Mouse (Mus musculus) thymus, postnatal 36 days (tissue): ENCODE results near the gene Rer1.
A peak's percentile ranks its signal among the peaks of the same experiment; 100 is the strongest.

ENCODE experiments used
- DNase-seq, 2 experiments: peaks; one replicate each; pipeline ENCODE4 v3.0.0; 2022; ENCODE audit warnings: mixed read lengths in 2 of 2

The Rer1 gene

GRCm38 (mm10) chr4:155070921-155071320 is 15.3 kb downstream of the Rer1 start:
- no peak for DNase-seq

- no peak for DNase-seq
These were observed 16.0 kb downstream of the Rer1 start for GRCm38 (mm10) chr4:155070199-155070598.

DNA sequence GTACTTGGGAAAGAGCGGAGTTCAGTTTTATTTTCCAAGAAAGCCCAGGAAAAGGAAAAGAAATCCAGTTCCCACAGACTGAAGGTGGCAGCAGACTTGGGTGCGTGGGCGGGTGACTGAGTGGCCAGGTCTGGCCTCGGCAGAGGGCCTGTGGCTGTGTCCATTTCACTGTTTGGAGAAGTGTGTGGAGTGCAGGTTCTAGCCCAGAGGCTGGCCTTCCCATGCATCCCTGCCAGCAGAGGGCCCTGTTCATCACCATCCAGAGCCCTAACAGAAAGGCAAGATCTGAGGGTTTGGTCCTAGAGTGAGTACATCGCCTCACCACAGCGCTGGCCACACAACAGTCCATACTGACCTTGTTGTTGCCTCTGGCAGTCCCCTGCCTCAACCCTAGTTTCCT is 17.0 kb downstream of the Rer1 start:
- DNase-seq = peak in 1 of 2 experiments; percentile 35

- peak in 1 of 2 experiments; percentile 33 for DNase-seq
These were observed 17.7 kb downstream of the Rer1 start for GRCm38 (mm10) chr4:155068357-155068972.

GRCm38 (mm10) chr4:155066834-155067522 is 19.2 kb downstream of the Rer1 start, which contains the start of gene Pex10:
TSS of gene Pex10 (plus strand) at chr4:155067016.
- peak; percentile 98 for DNase-seq

- DNase-seq = peak; percentile 76 to 81
These were observed 20.0 kb downstream of the Rer1 start for GRCm38 (mm10) chr4:155065970-155066833.

DNA sequence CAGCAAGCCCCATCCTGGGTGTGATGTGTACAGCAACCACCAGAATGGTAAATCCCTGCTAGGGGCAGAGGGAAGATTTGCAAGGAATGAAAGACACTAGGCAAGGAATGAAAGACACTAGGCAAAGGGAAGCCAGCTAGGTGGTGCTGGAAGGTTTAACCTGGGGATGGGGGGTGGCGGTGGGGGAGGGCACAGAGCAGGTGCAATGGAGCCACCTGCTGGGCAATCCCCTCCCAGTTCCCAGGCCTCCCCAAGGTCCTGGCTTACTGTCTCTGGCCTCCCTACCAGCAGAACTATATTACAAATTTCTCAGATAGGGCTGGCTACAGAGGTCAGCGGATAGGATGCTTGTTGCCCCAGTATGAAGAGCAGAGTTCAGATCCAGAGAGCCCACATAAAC is 21.7 kb downstream of the Rer1 start:
- DNase-seq = no peak

DNA sequence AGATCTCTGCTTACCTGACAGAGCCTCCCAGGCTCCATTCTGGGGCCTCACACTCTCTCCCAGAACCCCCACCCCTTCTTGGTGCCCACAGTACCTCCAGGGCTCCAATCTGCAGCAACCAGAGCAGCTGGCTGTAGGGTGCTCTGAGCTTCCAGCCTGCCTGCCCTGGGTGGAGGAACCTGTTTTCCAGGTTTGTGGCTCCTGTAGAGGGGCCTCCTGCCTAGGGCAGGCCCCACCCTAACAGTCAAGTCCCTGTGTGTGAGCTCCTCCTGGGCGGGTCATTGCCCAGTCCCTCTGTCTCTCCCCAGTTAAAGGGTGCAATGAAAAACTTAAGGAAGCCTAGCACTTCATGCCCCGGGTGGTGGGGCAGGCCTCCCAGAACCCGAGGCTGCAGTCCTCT is 22.3 kb downstream of the Rer1 start:
- no peak for DNase-seq

DNA sequence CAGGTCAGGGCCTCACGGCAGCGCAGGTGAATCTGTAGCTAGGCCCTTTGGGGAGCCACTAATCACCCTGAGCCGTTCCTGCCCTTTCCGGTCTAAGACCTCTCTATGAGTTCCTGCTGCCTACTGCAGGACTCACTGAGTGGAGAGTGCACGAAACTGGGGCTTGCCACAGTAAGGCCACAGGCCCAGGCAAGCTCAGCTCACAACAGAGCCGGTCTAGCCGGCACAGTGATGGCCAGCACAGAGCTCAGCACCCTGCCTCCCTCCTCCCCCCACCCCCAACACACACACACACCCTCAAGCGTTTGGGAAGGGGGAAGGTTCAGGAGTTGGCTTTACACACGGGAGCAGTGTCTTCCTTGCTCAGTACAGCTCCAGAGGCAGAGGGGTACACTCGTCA is 27.9 kb downstream of the Rer1 start:
- no peak for DNase-seq

GRCm38 (mm10) chr4:155056724-155057123 is 29.5 kb downstream of the Rer1 start, which contains the start of gene Plch2:
TSS of gene Plch2 (minus strand) at chr4:155056784.
- no peak for DNase-seq

- DNase-seq = peak; percentile 68 to 82
These were observed 36.1 kb downstream of the Rer1 start for GRCm38 (mm10) chr4:155050116-155050515.

- no peak for DNase-seq
These were observed 39.5 kb downstream of the Rer1 start for GRCm38 (mm10) chr4:155046636-155047035.

GRCm38 (mm10) chr4:155043289-155043625 is 42.9 kb downstream of the Rer1 start:
- no peak for DNase-seq

DNA sequence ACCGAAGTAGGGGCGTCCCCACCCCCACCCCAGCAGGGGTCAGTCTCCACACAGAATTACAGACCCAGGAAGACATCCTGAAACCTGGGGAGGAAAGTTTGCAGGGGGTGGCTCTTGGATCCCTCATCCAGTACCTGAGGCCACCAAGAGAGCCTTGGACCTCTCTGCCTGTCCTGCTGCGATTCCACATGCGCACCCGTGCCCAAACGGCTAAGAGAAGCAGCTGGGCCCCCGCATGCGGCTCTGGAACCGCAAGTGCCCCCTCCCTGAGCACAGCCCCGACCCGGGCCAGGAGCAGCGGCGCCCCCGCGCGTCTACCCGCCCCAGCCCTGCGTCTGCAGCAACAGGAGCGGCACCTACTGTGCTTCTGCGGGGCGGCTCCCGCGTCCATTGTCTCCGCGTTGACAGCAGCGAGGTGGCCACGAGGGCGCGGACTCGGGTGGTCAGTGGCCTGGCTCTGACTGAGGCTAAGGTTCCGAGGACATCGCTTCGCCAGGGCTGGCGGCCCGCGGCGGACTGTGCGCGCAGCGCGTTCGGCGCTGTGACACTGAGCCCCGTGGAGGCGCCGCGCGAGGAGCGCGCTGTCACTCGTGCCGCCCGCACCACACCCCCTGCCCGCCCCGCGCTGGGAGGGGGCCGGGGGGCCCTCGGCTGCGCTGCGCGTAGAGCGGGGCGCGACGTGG is 43.4 kb downstream of the Rer1 start:
- DNase-seq = no peak

GRCm38 (mm10) chr4:155040696-155041095 is 45.5 kb downstream of the Rer1 start:
- no peak for DNase-seq

DNA sequence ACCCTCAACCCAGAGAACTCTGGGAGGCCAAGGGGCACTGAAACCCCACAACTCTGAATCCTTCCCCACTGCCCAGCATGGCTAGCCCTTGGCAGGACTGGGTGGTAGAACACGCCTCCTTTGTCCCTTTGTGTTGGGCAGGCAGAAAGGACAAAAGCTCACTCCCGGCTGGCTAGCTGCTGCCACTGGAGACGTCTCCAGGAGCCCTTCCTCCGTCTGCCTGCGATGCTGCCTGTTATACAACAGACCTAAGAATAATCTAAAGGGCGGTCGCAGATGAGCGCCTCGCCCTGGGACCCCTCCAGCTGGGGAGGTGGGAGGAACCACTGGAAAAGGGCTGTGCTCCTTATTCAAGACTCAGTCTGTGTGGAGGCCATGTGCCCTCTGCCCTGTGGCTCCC is 46.0 kb downstream of the Rer1 start:
- DNase-seq = no peak

GRCm38 (mm10) chr4:155034787-155035186 is 51.4 kb downstream of the Rer1 start:
- no peak for DNase-seq

DNA sequence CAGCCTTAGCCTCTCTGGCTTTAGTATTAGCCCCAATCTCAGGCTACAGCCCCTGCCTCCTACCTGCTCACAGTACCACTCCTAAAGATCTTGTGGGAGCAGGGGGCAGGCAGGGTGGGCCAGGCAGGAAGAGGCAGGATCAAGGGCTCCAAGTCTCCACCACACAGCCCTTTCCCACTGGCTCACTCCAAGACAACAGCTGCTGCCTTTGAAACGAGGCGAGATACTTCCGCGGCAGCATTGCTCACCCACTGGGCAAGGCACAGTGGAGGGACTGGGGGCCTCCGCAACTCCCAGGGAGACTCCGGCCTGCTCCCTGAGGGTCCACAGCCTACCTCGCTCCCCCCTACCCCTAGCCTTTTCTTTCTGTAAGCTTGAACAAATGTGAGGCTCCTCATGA is 52.0 kb downstream of the Rer1 start:
- no peak for DNase-seq

DNA sequence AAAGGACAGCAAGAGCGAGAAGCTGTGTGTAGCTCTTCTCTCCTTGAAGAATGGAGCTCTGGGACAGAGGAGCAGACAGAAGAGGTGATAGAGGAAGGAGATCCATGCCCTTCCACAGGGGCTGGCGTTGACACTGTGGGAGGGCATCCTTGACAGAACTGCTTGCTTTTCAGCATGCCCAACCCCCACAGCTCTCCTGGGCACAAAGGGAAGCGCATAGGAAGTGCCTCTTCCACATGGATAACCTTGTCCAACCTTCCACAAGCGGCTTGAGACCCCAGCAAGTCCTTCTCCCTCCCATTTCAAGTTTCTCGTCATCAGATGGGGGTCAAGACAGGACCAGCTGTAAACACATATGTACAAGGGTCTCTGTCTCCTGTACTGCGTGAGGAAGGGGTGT is 53.1 kb downstream of the Rer1 start:
- DNase-seq = no peak

- no peak for DNase-seq
These were observed 61.8 kb downstream of the Rer1 start for GRCm38 (mm10) chr4:155024170-155025010.
